Mouse (Mus musculus): ENCODE results near the gene Ivns1abp.

DNA sequence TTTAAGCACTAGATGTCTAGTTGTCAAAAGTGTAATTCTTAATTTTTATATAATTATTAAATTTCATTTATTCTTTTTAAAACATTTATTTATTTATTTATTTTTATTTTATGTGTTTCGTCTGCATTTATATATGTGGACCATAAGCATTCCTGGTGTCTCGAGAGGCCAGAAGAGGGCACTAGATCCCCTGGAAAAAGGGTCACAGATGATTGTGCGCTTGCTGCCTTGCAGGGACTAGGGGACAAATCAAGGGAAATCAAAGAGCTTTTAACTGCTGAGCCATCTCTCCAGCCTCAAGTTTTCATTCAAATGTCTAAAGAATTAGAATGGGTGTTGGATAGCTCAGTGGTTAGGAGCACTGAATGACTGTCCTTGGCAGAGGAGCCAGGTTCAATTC, 33.1 kb downstream of the Ivns1abp start:
- TF ChIP-seq CTCF (IDR thresholded peaks at IDR 0.05; ENCODE audit: borderline replicate concordance, insufficient read depth, low read length) (no peak), POLR2A (IDR thresholded peaks at IDR 0.05; ENCODE audit: low read depth, low read length) (no peak)

All from embryonic fibroblast, embryonic 13.5 days (primary cell).